Mouse (Mus musculus) embryonic fibroblast, embryonic 13.5 days (primary cell): ENCODE data around the gene Eif4b.

ENCODE experiments used
- CTCF ChIP-seq: IDR thresholded peaks from 2 replicates; pipeline ENCODE4 v1.5.1; 2011; ENCODE audit warnings: mild to moderate bottlenecking, control low read depth, low read length, moderate library complexity, borderline replicate concordance; ENCODE audit not compliant: insufficient read depth
- POLR2A ChIP-seq: IDR thresholded peaks from 2 replicates; pipeline ENCODE4 v1.6.1; 2011; ENCODE audit warnings: low read depth, mild to moderate bottlenecking, control low read depth, low read length, moderate library complexity

DNA sequence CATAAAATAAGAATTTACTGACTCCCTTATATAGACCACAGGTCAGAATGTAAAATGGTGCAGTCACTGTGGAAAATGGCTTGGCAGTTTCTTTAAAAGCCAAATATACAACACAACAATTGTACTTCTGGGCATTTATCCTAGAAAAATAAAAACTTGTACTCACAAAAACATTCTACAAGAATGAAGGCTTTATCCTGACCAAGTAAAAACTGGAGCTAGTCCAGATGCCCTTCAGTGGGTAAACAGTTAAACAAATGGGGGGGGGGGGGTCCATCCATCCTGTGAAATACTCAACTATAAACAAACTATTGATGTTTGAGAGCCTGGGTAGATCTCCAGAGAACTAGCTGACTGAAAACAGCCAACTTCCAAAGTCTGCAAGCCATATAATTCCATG, 23.7 kb upstream of the Eif4b start:
- TF ChIP-seq POLR2A (no peak), CTCF (no peak)
